ENCODE assay signal across 8 mouse cellular contexts in the genomic region with DNA sequence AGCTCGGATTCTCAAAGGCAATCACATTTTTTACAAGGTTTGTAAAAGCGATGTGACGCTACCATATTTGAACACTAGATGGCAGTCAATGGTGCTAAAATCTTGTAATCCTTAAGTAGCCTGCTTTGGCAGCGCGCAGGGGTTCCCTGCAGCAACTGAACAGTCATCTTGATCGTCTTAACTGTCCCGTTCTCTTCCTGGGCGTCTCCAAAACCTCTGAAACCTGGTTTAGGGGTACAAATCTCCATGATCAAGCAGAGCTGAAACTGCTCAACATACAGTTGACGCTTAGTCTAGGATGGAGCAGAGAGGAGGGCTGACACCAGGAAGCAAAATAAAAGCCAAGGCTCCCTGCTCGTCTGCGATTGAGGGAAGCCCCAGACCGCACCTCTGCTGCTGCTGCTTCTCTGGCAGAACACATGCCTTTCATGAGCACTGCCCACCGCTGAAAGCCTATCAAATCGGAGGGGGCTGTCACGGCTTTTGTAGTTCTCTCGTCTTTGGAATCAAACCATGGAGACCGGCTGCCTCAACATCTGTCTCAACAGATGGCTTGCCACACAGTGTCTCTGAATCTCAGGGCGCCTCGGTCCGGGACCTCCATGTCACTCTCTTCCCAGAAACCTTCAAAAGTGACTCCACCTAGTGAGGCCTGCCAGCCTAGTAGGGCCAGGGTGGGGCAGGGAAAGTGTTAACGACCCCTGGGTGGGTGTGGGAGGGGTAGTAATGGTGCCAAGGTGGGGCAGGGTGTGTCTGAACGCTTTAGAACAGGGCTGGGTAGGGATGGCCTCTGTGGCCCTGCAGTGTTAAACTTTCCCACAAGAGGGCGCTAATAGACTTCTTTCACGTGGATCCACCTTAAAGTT. TPM values are rescaled to one million over a fixed set of nuclear protein-coding genes. Genes with fewer than 3 reads are reported as not detected.
DNase-seq lines count a peak whose midpoint lies in the region; ATAC-seq and TF ChIP-seq lines count a peak whose summit lies in the region.

No protein-coding gene starts in this region.

- H3K9me3 ChIP-seq in ES-Bruce4 (replicated peaks; ENCODE audit: control insufficient read depth, insufficient read depth, low read length, poor library complexity, severe bottlenecking), result no peaks in the 10 kb centered on the region
- H3K9me3 ChIP-seq in forebrain, embryonic 13.5 days (replicated peaks), result no peaks in the 10 kb centered on the region
- no peaks in the 10 kb centered on the region for H3K9me3 ChIP-seq in liver, postnatal 0 days (ENCODE audit: low read length)
- no peaks in the 10 kb centered on the region for H3K9me3 ChIP-seq in neural tube, embryonic 14.5 days (ENCODE audit: control insufficient read depth, low read length)

- H3K27ac ChIP-seq in ES-Bruce4 (ENCODE audit: insufficient read depth, low read length), result no peak overlapping the region
- H3K27ac ChIP-seq in forebrain, embryonic 13.5 days, result peak overlapping the region; percentile 74
- 0 out of 2 replicates have a peak overlapping the region, but pooled peaks have one; percentile 51 for H3K27ac ChIP-seq in liver, postnatal 0 days (ENCODE audit: low read depth)
- peak overlapping the region; percentile 75 for H3K27ac ChIP-seq in neural tube, embryonic 14.5 days (ENCODE audit: low read depth, low read length)

- no peaks in the 10 kb centered on the region for H3K4me1 ChIP-seq in ES-Bruce4 (ENCODE audit: control insufficient read depth, insufficient read depth, low read length)
- H3K4me1 ChIP-seq in forebrain, embryonic 13.5 days, result peaks cover 6% of the 10 kb centered on the region; the same call in 1 of the 2 replicates
- H3K4me1 ChIP-seq in liver, postnatal 0 days (ENCODE audit: insufficient read depth), result peaks cover 12% of the 10 kb centered on the region
- 0 out of 2 replicates have a peak, but pooled peaks cover 3% of the 10 kb centered on the region for H3K4me1 ChIP-seq in neural tube, embryonic 14.5 days (ENCODE audit: control insufficient read depth, insufficient read depth, low read length)

- no peak for TF ChIP-seq EP300 in ES-Bruce4 (IDR thresholded peaks at IDR 0.05; ENCODE audit: insufficient read depth, low read depth, low read length)
- no peak for TF ChIP-seq EP300 in liver, postnatal 0 days (IDR thresholded peaks at IDR 0.05; ENCODE audit: low read depth)

- WGBS in forebrain, embryonic 13.5 days, result under 1% methylated on average over 24 of the region's 24 CpGs
- under 1% methylated on average over 24 of the region's 24 CpGs for WGBS in large intestine, adult 2 months
- 1% methylated on average over 24 of the region's 24 CpGs for WGBS in liver, postnatal 0 days (ENCODE audit: insufficient replicate concordance)
- WGBS in neural tube, embryonic 14.5 days, result 1% methylated on average over 24 of the region's 24 CpGs

- peak overlapping the region; percentile 23; the same call in 1 of the 2 replicates for H3K9ac ChIP-seq in ES-Bruce4 (ENCODE audit: low read depth, poor library complexity, severe bottlenecking)
- peak overlapping the region; percentile 57 for H3K9ac ChIP-seq in forebrain, embryonic 13.5 days
- H3K9ac ChIP-seq in liver, postnatal 0 days (replicated peaks), result peak overlapping the region; percentile 59
- H3K9ac ChIP-seq in neural tube, embryonic 14.5 days (replicated peaks; ENCODE audit: low read depth, low read length), result peak overlapping the region; percentile 44; the same call in 1 of the 2 replicates

- peak; percentile 72 for TF ChIP-seq CTCF in ES-Bruce4 (IDR thresholded peaks at IDR 0.05; ENCODE audit: low read depth, low read length)
- TF ChIP-seq CTCF in liver, postnatal 0 days (IDR thresholded peaks at IDR 0.05; ENCODE audit: low read depth), result peak; percentile 89

- DNase-seq in c-Kit-positive CD71-positive TER-119-positive erythroid progenitor cells, embryonic 14.5 days (ENCODE audit: low spot score), result peak; percentile 85
- peak; percentile 85 to 90 for DNase-seq in heart, postnatal 10 days
- peak; percentile 85 for DNase-seq in large intestine, adult 2 months (ENCODE audit: low read depth, low spot score)
- DNase-seq in liver, postnatal 0 days, result peak; percentile 87
- DNase-seq in testis, postnatal 10 days (ENCODE audit: low spot score), result peak; percentile 83

- ATAC-seq in forebrain, embryonic 13.5 days, result peak; percentile 86
- ATAC-seq in liver, postnatal 0 days, result peak; percentile 90
- ATAC-seq in neural tube, embryonic 14.5 days (ENCODE audit: low read depth), result peak; percentile 87

- peak overlapping the region; percentile 69 for H3K4me2 ChIP-seq in forebrain, embryonic 13.5 days
- H3K4me2 ChIP-seq in liver, postnatal 0 days (ENCODE audit: low read depth, low read length), result peak overlapping the region; percentile 93
- peak overlapping the region; percentile 92 for H3K4me2 ChIP-seq in neural tube, embryonic 14.5 days (ENCODE audit: low read depth, low read length)

- no peaks in the 10 kb centered on the region for H3K36me3 ChIP-seq in ES-Bruce4 (ENCODE audit: control insufficient read depth, insufficient read depth, low read length, poor library complexity, severe bottlenecking)
- H3K36me3 ChIP-seq in forebrain, embryonic 13.5 days (ENCODE audit: poor library complexity, severe bottlenecking), result no peaks in the 10 kb centered on the region
- no peaks in the 10 kb centered on the region for H3K36me3 ChIP-seq in liver, postnatal 0 days (replicated peaks; ENCODE audit: insufficient read depth, low read length)
- H3K36me3 ChIP-seq in neural tube, embryonic 14.5 days (ENCODE audit: control insufficient read depth, insufficient read depth, low read length), result no peaks in the 10 kb centered on the region

- H3K27me3 ChIP-seq in ES-Bruce4 (ENCODE audit: control insufficient read depth, insufficient read depth, low read length, poor library complexity, severe bottlenecking), result no peaks in the 10 kb centered on the region
- H3K27me3 ChIP-seq in forebrain, embryonic 13.5 days, result no peaks in the 10 kb centered on the region
- H3K27me3 ChIP-seq in liver, postnatal 0 days (ENCODE audit: insufficient read depth, low read length), result no peaks in the 10 kb centered on the region
- no peaks in the 10 kb centered on the region for H3K27me3 ChIP-seq in neural tube, embryonic 14.5 days (ENCODE audit: control insufficient read depth, insufficient read depth, low read length)

- intact Hi-C loops in heart, postnatal 10 days (cut with DNase I), result loop anchor here (1.0 to 2.0 kb wide), 2 partner anchors 127 to 372 kb away; no protein-coding TSS in a partner anchor

- peak overlapping the region; percentile 54 for H3K4me3 ChIP-seq in ES-Bruce4 (ENCODE audit: low read depth, low read length)
- H3K4me3 ChIP-seq in forebrain, embryonic 13.5 days, result peak overlapping the region; percentile 36
- peak overlapping the region; percentile 48 for H3K4me3 ChIP-seq in liver, postnatal 0 days (ENCODE audit: low read depth, low read length)
- peak overlapping the region; percentile 33 for H3K4me3 ChIP-seq in neural tube, embryonic 14.5 days (ENCODE audit: low read depth, low read length)

- no peak for TF ChIP-seq POLR2A in ES-Bruce4 (IDR thresholded peaks at IDR 0.05; ENCODE audit: insufficient read depth, low read length)

RNA-seq across cellular contexts. Expression of gene Zdhhc13, which starts 39.3 kb away (rescaled TPM):
- 51.2 and 52.1 TPM in 2 replicates for polyA plus RNA-seq in ES-Bruce4 (2011; ENCODE audit: insufficient read depth, insufficient read length, low read depth, missing spikeins)
- polyA plus RNA-seq in forebrain, embryonic 13.5 days (2015; fragmentation: Nextera tagmentation; extraction: Ambion mirVana), result 38.5 and 42.3 TPM in 2 replicates
- 10 to 100 TPM; 13.9 to 16.5 TPM for total RNA-seq in heart, postnatal 10 days (2021)
- polyA plus RNA-seq in large intestine, adult 2 months (2012; rRNA removed), result 22.8 and 24.3 TPM in 2 replicates
- polyA plus RNA-seq in liver, postnatal 0 days (2015; fragmentation: Nextera tagmentation; extraction: Ambion mirVana), result 8.2 and 10.3 TPM in 2 replicates
- polyA plus RNA-seq in neural tube, embryonic 14.5 days (2014; fragmentation: Nextera tagmentation; extraction: Ambion mirVana), result 46.5 and 48.1 TPM in 2 replicates
